Mouse (Mus musculus) cortical plate, adult 2 months (tissue): ENCODE data around the gene Btbd16.

Experiments
- CTCF ChIP-seq: fragments of 200-500 bp; IDR thresholded peaks from 2 replicates; pipeline ENCODE4 v1.5.1; 2011; ENCODE audit warnings: mild to moderate bottlenecking, control low read depth, low read length; ENCODE audit not compliant: insufficient read depth; ENCODE audit errors: extremely low read depth
- POLR2A ChIP-seq: fragments of 200-500 bp; IDR thresholded peaks from 2 replicates; pipeline ENCODE4 v1.6.1; 2011; ENCODE audit warnings: mild to moderate bottlenecking, low read length, control low read depth; ENCODE audit not compliant: insufficient read depth; ENCODE audit errors: extremely low read depth

GRCm38 (mm10) chr7:130785923-130786575, 12.2 kb downstream of the Btbd16 start:
- TF ChIP-seq POLR2A = no peak
- no peak for TF ChIP-seq CTCF
